Mouse (Mus musculus) hindbrain, embryonic 13.5 days (tissue): ENCODE measurements around the gene Noc2l. TPM values are rescaled to one million over a fixed set of nuclear protein-coding genes. Genes with fewer than 3 reads are reported as not detected.

ENCODE experiments used
- ATAC-seq: fragments of 200-750 bp; cut with Nextera tagmentation; 2 replicates; pipeline ENCODE4 v1.8.0; 2017; ENCODE audit warnings: moderate TSS enrichment; ENCODE audit not compliant: low FRiP score
- H3K27ac ChIP-seq: fragments of 300-500 bp; sonication (generic); 2 replicates; pipeline ENCODE4 v1.5.1; 2015; ENCODE audit warnings: inconsistent platforms, mild to moderate bottlenecking, moderate library complexity
- H3K27me3 ChIP-seq: fragments of 300-500 bp; sonication (generic); 2 replicates; pipeline ENCODE4 v1.6.1; 2015; ENCODE audit warnings: mild to moderate bottlenecking, inconsistent platforms
- H3K36me3 ChIP-seq: fragments of 300-500 bp; sonication (generic); 2 replicates; pipeline ENCODE4 v1.6.1; 2015; ENCODE audit warnings: mild to moderate bottlenecking, inconsistent platforms
- H3K4me1 ChIP-seq: fragments of 300-500 bp; sonication (generic); replicated peaks from 2 replicates; pipeline ENCODE4 v1.6.1; 2015; ENCODE audit warnings: inconsistent platforms
- H3K4me2 ChIP-seq: fragments of 300-500 bp; sonication (generic); 2 replicates; pipeline ENCODE4 v1.6.1; 2015; ENCODE audit warnings: inconsistent platforms, mild to moderate bottlenecking, moderate library complexity
- H3K4me3 ChIP-seq: fragments of 300-500 bp; sonication (generic); 2 replicates; pipeline ENCODE4 v1.5.1; 2015; ENCODE audit warnings: mild to moderate bottlenecking, inconsistent platforms
- H3K9ac ChIP-seq: fragments of 300-500 bp; sonication (generic); 2 replicates; pipeline ENCODE4 v1.6.1; 2015; ENCODE audit warnings: mild to moderate bottlenecking, inconsistent platforms
- H3K9me3 ChIP-seq: fragments of 300-500 bp; sonication (generic); 2 replicates; pipeline ENCODE4 v1.6.1; 2016; ENCODE audit warnings: inconsistent platforms
- WGBS: fragments of 180-500 bp; shearing (Covaris S2); methylation state at CpG from one replicate; pipeline ENCODE4 v1.1.7; 2015; 5-methylcytosine and 5-hydroxymethylcytosine counted together
- microRNA-seq: library from miRNA; unstranded; fragments of <30 nt; microRNA quantifications from one replicate; pipeline ENCODE4, GENCODE M21; 2016
- polyA plus RNA-seq: library from polyadenylated mRNA; unstranded; fragments of >200 nt; fragmentation: Nextera tagmentation; extraction: Ambion mirVana; gene quantifications from 2 replicates; pipeline ENCODE4 v1.2.1, GENCODE M21; 2015

Noc2l gene
- polyA plus RNA-seq, 1 experiment from 2014 or later = 49.0 TPM

DNA sequence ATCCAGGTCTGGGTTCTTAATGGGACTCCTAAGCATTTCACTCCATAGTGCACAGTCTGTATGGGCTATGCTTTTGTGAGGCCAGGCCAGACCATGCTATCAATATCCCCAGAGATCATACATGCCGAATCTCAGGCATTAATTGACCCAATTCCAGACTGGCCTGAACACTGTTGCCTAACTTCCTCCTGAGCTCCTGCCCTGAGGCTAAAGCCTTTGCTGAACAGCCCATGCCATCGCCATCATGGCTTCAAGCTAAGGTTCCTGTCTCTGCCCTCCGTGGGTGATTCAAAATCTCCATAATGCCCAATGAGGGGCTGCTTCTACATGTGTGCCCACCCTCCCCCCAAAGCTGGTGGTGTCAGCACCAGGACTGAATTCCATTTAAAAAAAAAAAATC, 16.8 kb downstream of the Noc2l start:
- no peaks in the 10 kb centered on the region for H3K9me3 ChIP-seq
- ATAC-seq = no peak; the same call in 1 of the 2 replicates
- 0 out of 2 replicates have a peak overlapping the region, but pooled peaks have one; percentile 50 for H3K27ac ChIP-seq
- H3K4me3 ChIP-seq = no peak overlapping the region
- no peak overlapping the region for H3K4me2 ChIP-seq
- peaks cover 40% of the 10 kb centered on the region for H3K4me1 ChIP-seq
- WGBS = 30% methylated on average over 3 of the region's 3 CpGs
- no peak overlapping the region; the same call in 1 of the 2 replicates for H3K9ac ChIP-seq
- peaks cover 24% of the 10 kb centered on the region for H3K36me3 ChIP-seq
- peaks cover 35% of the 10 kb centered on the region for H3K27me3 ChIP-seq

DNA sequence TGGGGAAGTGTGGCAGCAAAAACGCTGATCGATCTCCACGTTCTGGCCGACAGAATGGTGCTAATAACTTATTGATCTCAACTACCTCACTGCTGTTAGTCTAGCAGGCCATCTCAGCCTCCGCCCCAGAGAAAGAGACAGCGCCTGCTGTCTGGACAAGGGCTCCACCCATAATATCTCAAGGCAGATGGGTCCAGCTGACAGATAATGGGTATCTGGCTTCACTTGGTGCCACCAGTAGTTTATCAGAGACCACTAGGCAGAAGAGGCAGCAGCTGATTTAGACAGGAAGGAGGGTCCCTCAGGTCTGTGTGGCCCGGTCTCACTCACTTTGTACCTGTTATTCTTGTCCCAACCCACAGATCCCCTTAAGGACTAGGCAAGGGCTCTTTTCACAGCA, 17.2 kb downstream of the Noc2l start:
- Histone ChIP-seq H3K27ac (no peak overlapping the region), H3K4me3 (no peak overlapping the region), H3K9ac (no peak overlapping the region), H3K27me3 (peaks cover 35% of the 10 kb centered on the region), H3K4me1 (peaks cover 40% of the 10 kb centered on the region), H3K9me3 (no peaks in the 10 kb centered on the region), H3K4me2 (no peak overlapping the region), H3K36me3 (peaks cover 19% of the 10 kb centered on the region)
- WGBS = 33% methylated on average over 7 of the region's 7 CpGs
- ATAC-seq = 0 out of 2 replicates have a peak, but pooled peaks have one; percentile 8

DNA sequence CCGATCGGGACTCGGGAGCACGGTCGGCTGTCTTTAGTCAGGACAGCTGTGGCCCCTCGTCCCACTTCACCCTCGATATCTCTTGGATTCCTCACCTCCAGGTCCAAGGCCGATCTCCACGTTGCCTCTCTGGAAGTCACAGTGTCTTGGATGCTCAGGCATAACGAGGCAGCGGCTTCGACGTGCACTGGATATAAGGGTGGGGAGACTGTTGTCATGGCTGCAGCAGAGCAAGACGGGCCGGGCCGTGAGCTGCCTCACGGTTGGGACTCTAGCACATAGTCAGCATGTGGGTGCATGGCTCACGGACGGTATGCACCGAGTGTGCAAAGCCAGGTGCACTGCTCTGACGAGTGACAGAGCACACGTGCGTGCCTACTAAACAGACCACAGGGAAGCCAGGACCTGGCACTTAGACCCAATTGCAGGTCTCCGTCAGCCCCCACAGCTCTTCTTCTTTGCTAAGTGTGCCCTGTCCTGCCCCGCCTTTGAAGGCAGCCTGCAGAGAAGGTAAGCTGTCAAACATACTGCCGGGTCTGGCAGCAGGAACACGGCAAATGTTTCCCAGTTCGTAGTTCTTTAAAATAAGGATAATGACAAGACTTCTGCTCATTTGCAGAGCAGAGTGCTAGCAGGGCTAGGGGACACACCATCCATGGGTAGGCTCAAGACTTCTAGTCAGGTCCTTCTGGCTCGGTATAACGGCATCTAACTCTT, 18.7 kb downstream of the Noc2l start:
- peak overlapping the region; percentile 27 for H3K4me3 ChIP-seq
- H3K9me3 ChIP-seq = no peaks in the 10 kb centered on the region
- H3K4me2 ChIP-seq = peak overlapping the region; percentile 51
- peak overlapping the region; percentile 56 for H3K9ac ChIP-seq
- peaks cover 40% of the 10 kb centered on the region for H3K4me1 ChIP-seq
- peak; percentile 77 for ATAC-seq
- H3K27ac ChIP-seq = no peak overlapping the region
- H3K36me3 ChIP-seq = peaks cover 5% of the 10 kb centered on the region
- peaks cover 35% of the 10 kb centered on the region for H3K27me3 ChIP-seq
- 3% methylated on average over 29 of the region's 30 CpGs for WGBS

DNA sequence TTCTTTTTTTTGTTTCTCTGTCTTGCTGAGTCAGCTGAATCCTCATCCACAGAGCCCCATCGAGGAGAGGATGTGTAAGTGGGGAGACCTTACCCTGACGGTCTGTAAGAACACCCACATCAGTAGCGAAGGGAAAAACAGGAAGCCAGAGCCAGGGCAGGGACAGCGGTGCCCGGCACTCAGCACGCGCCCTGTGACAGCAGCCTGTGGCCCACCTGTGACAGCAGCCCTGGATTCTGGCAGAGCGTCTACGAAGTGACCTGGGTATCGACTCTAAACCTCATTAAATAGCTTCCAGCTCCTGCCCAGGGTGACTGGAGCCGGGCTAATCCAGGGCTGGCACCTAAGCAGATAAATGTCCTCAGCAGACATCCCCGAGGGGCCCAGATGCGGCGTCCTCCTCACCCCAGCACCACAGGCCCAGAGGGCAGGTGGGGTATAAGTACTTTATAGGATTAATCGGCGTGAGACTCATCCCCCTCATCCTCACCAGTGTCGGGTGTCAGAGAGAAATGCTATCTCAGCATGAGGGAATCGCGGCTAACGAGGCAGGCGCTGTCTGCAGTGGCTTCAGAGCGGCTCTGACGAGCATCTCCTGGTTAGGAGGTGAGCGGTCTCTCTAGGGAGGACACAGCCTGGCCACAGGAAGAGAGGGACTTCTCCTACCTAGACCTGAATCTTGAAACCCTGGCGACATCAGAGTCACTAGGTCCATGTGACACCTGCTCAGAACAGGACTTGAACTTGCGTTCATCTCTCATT, 19.4 kb downstream of the Noc2l start, which contains the start of gene Samd11:
Gene Samd11, minus strand, starts transcription at position 580 of the 762 bp plus-strand sequence.
- ATAC-seq = peak; percentile 60
- 4% methylated on average over 26 of the region's 26 CpGs for whole genome bisulfite sequencing
- Histone ChIP-seq H3K4me2 (peak within 1 kb of the TSS; percentile 51), H3K9ac (peak within 1 kb of the TSS; percentile 56), H3K4me1 (peaks cover 37% of the 10 kb centered on the region), H3K36me3 (no peaks in the 10 kb centered on the region), H3K4me3 (peak within 1 kb of the TSS; percentile 27), H3K9me3 (no peaks in the 10 kb centered on the region), H3K27me3 (peaks cover 35% of the 10 kb centered on the region), H3K27ac (no peak within 1 kb of the TSS)

Small RNAs within 50 kb of the gene (microRNA-seq; reads per million reads assigned to microRNA genes)
- gene Mir7658 = 4.2 reads per million, percentile 13 among the genes with 10 or more reads in this experiment

Other genes with a start within 250 kb of the Noc2l start
- 26.6 and 27.6 TPM in 2 replicates for gene B3galt6, start 243.4 kb upstream of the Noc2l start, polyA plus RNA-seq
- gene Sdf4, start 243.1 kb upstream of the Noc2l start, polyA plus RNA-seq = 126 and 127 TPM in 2 replicates
- gene Tnfrsf4, start 222.2 kb upstream of the Noc2l start, polyA plus RNA-seq = 0.55 and 1.0 TPM in 2 replicates
- gene Tnfrsf18, start 209.8 kb upstream of the Noc2l start, polyA plus RNA-seq = 2.3 and 2.9 TPM in 2 replicates
- gene Ttll10, start 176.6 kb upstream of the Noc2l start, polyA plus RNA-seq = not detected in 2 replicates
- 32.1 and 32.7 TPM in 2 replicates for gene 9430015G10Rik, start 126.0 kb upstream of the Noc2l start, polyA plus RNA-seq
- gene Rnf223, start 105.5 kb upstream of the Noc2l start, polyA plus RNA-seq = 0.53 and 0.66 TPM in 2 replicates
- gene Agrn, start 38.5 kb upstream of the Noc2l start, polyA plus RNA-seq = 120 and 132 TPM in 2 replicates
- gene Isg15, start 35.2 kb upstream of the Noc2l start, polyA plus RNA-seq = 1.4 and 1.7 TPM in 2 replicates
- 4.9 and 6.8 TPM in 2 replicates for gene AW011738, start 32.7 kb upstream of the Noc2l start, polyA plus RNA-seq
- 2.5 and 2.7 TPM in 2 replicates for gene Perm1, start 20.1 kb upstream of the Noc2l start, polyA plus RNA-seq
- 26.4 and 26.6 TPM in 2 replicates for gene Plekhn1, start 1.2 kb upstream of the Noc2l start, polyA plus RNA-seq
- 2.8 and 3.1 TPM in 2 replicates for gene Samd11, start 19.6 kb downstream of the Noc2l start, polyA plus RNA-seq
- gene Vmn2r-ps159, start 95.1 kb downstream of the Noc2l start, polyA plus RNA-seq = not detected in 2 replicates